Mouse (Mus musculus): ENCODE results near the gene Myg1. TPM values are rescaled to one million over a fixed set of nuclear protein-coding genes. Genes with fewer than 3 reads are reported as not detected.

The Myg1 gene
- total RNA-seq, 2 experiments from 2014 or later: 14.0 to 16.2 TPM

GRCm38 (mm10) chr15:102383671-102384070 is 52.2 kb downstream of the Myg1 start:
- no peak for DNase-seq

DNA sequence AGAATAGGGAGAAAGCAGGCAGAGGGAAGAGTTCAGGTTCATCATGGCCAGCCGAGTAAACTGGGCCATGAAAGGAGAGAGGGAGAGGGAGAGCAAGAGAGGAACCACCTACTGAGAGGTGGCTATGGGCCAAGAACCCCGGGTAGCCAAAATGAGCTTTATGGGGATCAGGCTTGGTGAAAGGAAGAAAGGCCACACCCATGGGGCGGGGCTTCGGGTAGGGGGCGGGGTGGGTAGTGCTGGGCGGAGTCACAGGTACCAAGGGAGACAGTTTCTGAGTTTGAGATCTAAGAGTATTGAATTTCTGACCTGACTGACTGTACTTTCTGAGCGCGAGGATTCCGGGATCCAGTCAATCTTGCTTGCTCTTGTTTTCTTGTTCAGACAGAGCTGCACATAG is 55.1 kb downstream of the Myg1 start:
- no peak for DNase-seq

Other genes starting within 250 kb of the Myg1 start
- 10 to 100 TPM; 22.3 to 32.0 TPM for gene Tns2, start 231.3 kb upstream of the Myg1 start, total RNA-seq (2021)
- 1 to 10 TPM; 7.1 to 7.9 TPM for gene Spryd3, start 195.5 kb upstream of the Myg1 start, total RNA-seq (2021)
- 10 to 100 TPM; 46.4 to 68.2 TPM for gene Igfbp6, start 187.3 kb upstream of the Myg1 start, total RNA-seq (2021)
- under 1 TPM in 1 of 2 experiments, not detected in 1; 0.16 TPM for gene Soat2, start 181.2 kb upstream of the Myg1 start, total RNA-seq (2021)
- 10 to 100 TPM; 25.5 to 25.6 TPM for gene Zfp740, start 128.5 kb upstream of the Myg1 start, total RNA-seq (2021)
- gene Csad, start 127.0 kb upstream of the Myg1 start, total RNA-seq (2021): 10 to 100 TPM; 10.4 to 16.7 TPM
- 1 to 10 TPM in 1 of 2 experiments, under 1 TPM in 1; 0.41 to 1.2 TPM for gene Itgb7, start 99.8 kb upstream of the Myg1 start, total RNA-seq (2021)
- 1 to 10 TPM; 9.3 to 9.8 TPM for gene Rarg, start 74.2 kb upstream of the Myg1 start, total RNA-seq (2021)
- gene Gm9918, start 61.1 kb upstream of the Myg1 start, total RNA-seq (2021): not detected
- gene Mfsd5, start 52.3 kb upstream of the Myg1 start, total RNA-seq (2021): 10 to 100 TPM; 12.1 to 14.1 TPM
- gene Espl1, start 35.4 kb upstream of the Myg1 start, total RNA-seq (2021): 1 to 10 TPM in 1 of 2 experiments, under 1 TPM in 1; 0.51 to 1.4 TPM
- gene Pfdn5, start 5.6 kb upstream of the Myg1 start, total RNA-seq (2021): 100 to 1,000 TPM; 189 to 204 TPM
- gene Aaas, start 19.1 kb downstream of the Myg1 start, total RNA-seq (2021): 1 to 10 TPM; 6.0 to 7.5 TPM
- not detected for gene Sp7, start 35.5 kb downstream of the Myg1 start, total RNA-seq (2021)
- 10 to 100 TPM; 15.9 to 20.9 TPM for gene Sp1, start 74.4 kb downstream of the Myg1 start, total RNA-seq (2021)
- 1 to 10 TPM; 2.8 to 6.3 TPM for gene Amhr2, start 113.7 kb downstream of the Myg1 start, total RNA-seq (2021)
- 10 to 100 TPM; 12.9 to 13.2 TPM for gene Prr13, start 127.3 kb downstream of the Myg1 start, total RNA-seq (2021)
- gene Pcbp2, start 138.8 kb downstream of the Myg1 start, total RNA-seq (2021): 100 to 1,000 TPM; 409 to 410 TPM
- 1 to 10 TPM in 1 of 2 experiments, not detected in 1; 3.8 TPM for gene Gm10337, start 172.0 kb downstream of the Myg1 start, total RNA-seq (2021)
- gene Map3k12, start 185.4 kb downstream of the Myg1 start, total RNA-seq (2021): 1 to 10 TPM; 1.7 to 1.8 TPM
- 10 to 100 TPM; 31.9 to 34.6 TPM for gene Tarbp2, start 186.5 kb downstream of the Myg1 start, total RNA-seq (2021)
- 1 to 10 TPM; 1.3 to 1.8 TPM for gene Npff, start 193.2 kb downstream of the Myg1 start, total RNA-seq (2021)